Mouse (Mus musculus) embryonic fibroblast, embryonic 13.5 days (primary cell): ENCODE measurements around the gene Bmp2.

Experiments
- CTCF ChIP-seq: IDR thresholded peaks from 2 replicates; pipeline ENCODE4 v1.5.1; 2011; ENCODE audit warnings: mild to moderate bottlenecking, control low read depth, low read length, moderate library complexity, borderline replicate concordance; ENCODE audit not compliant: insufficient read depth
- POLR2A ChIP-seq: IDR thresholded peaks from 2 replicates; pipeline ENCODE4 v1.6.1; 2011; ENCODE audit warnings: low read depth, mild to moderate bottlenecking, control low read depth, low read length, moderate library complexity

- TF ChIP-seq CTCF (no peak), POLR2A (no peak)
Observed at GRCm38 (mm10) chr2:133553911-133554285, 1.9 kb downstream of the Bmp2 start.
